Mouse (Mus musculus) bone marrow macrophage, adult 2 months (primary cell): ENCODE results near the gene Aldh3a1. TPM values are rescaled to one million over a fixed set of nuclear protein-coding genes. Genes with fewer than 3 reads are reported as not detected.
"Not testable (repeated sequence)": the region's sequence is repeated elsewhere in the genome, so short reads cannot be mapped to it uniquely, and the experiment has no call there.

Experiments
- H3K27ac ChIP-seq: 2 replicates; pipeline ENCODE4 v1.5.1; 2012; ENCODE audit warnings: low read depth, low read length; ENCODE audit not compliant: insufficient read depth
- H3K4me1 ChIP-seq: 2 replicates; pipeline ENCODE4 v1.6.1; 2012; ENCODE audit warnings: low read length; ENCODE audit not compliant: control insufficient read depth, insufficient read depth
- H3K4me3 ChIP-seq: 2 replicates; pipeline ENCODE4 v1.5.1; 2012; ENCODE audit warnings: mild to moderate bottlenecking, low read length, moderate library complexity; ENCODE audit not compliant: insufficient read depth
- CTCF ChIP-seq: IDR thresholded peaks from 2 replicates; pipeline ENCODE4 v1.5.1; 2012; ENCODE audit warnings: low read depth, mild to moderate bottlenecking, low read length, moderate library complexity
- POLR2A ChIP-seq: IDR thresholded peaks from 2 replicates; pipeline ENCODE4 v1.6.1; 2012; ENCODE audit warnings: mild to moderate bottlenecking, low read depth, low read length, borderline replicate concordance
- polyA plus RNA-seq: library from polyadenylated mRNA; stranded (reverse); fragments of >200 nt; gene quantifications from 2 replicates; pipeline ENCODE4 v1.2.4, GENCODE M21; 2012; ENCODE audit not compliant: missing spikeins, insufficient read depth, insufficient read length

Gene Aldh3a1
- polyA plus RNA-seq, 1 experiment: not detected

DNA sequence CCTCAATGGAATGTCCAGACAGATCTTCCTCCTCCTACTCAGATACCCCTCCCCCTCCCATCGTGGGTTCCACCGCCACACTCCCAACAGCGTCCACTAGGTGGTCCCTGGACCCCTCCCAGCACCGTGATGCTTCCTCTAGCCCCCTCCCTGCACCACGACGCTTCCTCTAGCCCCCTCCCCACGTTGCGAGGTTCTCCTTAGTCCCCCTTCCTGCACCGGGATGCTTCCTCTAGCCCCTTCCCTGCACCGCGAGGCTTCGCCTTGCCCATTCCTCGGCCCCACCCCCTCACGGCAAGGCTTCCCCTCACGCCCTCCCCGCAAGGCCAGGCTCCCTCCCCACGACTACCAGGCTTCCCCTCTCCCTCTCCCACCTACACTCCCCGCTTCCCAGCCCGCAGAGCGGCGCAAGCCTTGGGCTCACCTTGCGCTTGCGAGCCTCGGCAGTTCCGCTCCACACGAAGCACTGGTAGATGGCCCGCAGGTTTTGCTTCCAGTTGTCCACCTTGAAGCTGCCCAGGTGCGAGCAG, 33.0 kb upstream of the Aldh3a1 start:
- Histone ChIP-seq H3K4me3 (peak overlapping the region; percentile 97), H3K27ac (peak overlapping the region; percentile 52), H3K4me1 (peaks cover 17% of the 10 kb centered on the region)
- TF ChIP-seq CTCF (0 out of 2 replicates have a peak, but pooled peaks have one; percentile 8), POLR2A (no peak)

DNA sequence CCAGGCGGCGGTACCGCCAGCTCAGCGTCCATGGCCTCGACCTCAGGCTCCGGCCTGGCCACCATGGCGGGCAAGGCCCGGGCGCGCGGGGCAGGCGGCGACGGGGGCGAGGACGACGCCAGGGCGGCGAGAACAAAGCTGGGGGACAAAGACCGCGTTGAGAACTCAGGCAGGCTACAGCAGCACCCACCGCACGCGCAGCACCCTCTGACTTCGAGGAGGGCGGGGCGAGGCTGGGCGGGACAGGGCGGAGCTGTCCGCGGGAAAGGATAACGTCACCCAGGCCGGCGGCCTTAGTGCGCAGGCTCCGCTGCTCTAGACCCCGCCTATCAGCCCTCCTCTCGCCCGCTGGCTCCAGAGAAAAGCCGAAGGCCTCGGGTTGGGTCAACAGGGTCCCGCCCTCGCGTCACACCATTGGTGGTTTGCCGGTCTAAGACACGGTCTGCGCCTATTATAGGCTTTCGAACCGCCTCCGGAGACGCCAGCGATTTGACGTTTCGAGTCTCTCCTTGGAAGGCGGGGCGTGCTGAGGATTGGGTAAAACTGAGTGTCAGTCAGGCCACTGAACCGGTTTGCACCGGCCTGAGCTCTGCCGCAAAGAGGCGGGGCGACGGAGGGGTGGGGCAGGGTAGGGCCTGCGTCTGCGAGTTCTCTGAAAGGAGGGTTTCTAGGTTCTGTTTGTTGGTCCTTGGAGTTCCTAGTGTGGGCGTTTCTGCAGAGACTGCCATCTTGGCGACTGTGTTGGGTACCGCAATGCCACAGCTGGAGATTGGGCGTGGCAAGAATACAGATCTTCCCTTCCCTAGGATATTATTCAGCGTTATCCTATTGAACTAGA, 32.3 kb upstream of the Aldh3a1 start, which contains the start of gene Usp22:
Gene Usp22 (minus strand): TSS at position 235 of the 838 bp plus-strand sequence.
- H3K4me1 ChIP-seq: peaks cover 17% of the 10 kb centered on the region
- TF ChIP-seq POLR2A (no peak), CTCF (no peak)
- peak within 1 kb of the TSS; percentile 52 for H3K27ac ChIP-seq
- H3K4me3 ChIP-seq: peak within 1 kb of the TSS; percentile 97

DNA sequence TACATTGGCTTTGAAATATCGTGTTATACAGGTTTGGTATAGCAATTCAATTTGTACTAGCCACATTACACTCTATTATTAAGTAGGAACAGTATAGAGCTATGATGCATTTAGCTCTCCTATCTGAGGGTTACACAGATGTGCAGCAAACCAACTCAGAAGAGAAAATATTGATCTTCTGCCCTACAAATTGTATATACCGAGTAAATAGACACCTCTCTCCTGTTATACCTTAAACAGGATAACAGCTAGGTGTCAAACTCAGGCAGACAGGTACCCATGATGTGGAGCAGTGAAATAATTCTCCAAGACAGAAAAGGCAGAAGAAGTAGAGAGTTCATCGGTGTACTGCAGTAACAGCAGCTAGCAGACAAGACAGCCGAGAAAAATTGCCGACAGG, 31.6 kb upstream of the Aldh3a1 start:
- Histone ChIP-seq H3K27ac (no peak overlapping the region), H3K4me3 (no peak overlapping the region), H3K4me1 (peaks cover 17% of the 10 kb centered on the region)
- TF ChIP-seq POLR2A (no peak), CTCF (no peak)

DNA sequence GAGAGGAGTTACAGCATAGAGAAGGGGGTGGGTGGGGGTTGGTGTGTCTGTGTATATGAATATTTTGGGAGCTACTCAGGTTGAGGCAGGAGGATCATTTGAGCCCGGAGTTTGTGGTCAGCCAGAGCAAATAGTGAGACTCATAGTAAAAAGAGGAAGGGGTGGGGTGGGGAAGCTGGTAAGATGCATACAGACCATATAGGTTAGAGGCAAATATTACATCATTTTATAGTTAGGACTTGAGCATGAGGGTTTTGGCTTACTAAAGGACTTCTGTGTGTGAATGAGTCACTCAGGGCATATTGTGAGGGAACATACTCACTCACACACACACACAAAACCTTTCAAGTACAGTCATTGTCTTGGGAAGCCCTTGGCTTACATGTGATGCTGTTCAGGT, 31.0 kb upstream of the Aldh3a1 start:
- H3K4me1 ChIP-seq: peaks cover 17% of the 10 kb centered on the region
- no peak overlapping the region for H3K27ac ChIP-seq
- TF ChIP-seq CTCF (no peak), POLR2A (no peak)
- no peak overlapping the region for H3K4me3 ChIP-seq

DNA sequence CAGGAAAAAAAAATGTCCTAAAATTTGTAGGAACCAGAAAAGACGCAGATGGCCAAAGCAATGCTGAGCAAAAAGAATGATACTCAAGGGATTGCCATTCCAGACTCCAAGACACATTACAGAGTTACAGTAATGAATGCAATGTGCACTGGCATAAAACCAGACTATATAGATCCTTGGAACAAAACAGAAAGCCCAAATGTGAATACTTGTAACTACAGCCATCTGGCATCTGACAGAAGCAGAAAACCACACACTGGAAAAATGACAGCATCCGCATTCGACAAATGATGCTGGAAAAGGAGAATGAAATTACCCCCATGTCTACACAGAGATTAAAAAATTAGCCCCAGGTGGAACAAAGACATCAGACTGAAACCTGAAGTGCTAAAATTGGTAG, 27.0 kb upstream of the Aldh3a1 start:
- TF ChIP-seq POLR2A (no peak), CTCF (no peak)
- peaks cover 10% of the 10 kb centered on the region for H3K4me1 ChIP-seq
- H3K27ac ChIP-seq: no peak overlapping the region
- no peak overlapping the region for H3K4me3 ChIP-seq

DNA sequence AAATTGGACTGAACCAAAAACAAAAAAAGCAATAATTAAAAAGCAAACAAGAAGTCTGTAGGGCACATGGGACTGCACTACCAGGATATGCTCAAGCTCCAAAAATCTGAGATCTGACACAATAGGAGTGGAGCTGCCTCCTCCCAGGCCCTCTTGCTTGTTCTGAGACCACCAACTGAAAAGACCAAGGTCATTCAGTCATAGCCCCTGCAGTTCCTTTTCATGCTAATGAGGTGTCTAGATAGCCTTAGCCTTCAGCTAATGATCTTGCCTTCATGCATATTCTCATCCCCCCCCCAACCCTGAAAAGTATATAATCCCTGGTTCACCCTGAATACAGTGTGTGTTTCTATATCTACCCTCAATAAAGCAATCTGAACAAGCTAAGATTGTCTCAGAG, 25.7 kb upstream of the Aldh3a1 start:
- TF ChIP-seq CTCF: no peak
- H3K4me1 ChIP-seq: peaks cover 3% of the 10 kb centered on the region
- no peak overlapping the region for H3K4me3 ChIP-seq
- H3K27ac ChIP-seq: no peak overlapping the region

DNA sequence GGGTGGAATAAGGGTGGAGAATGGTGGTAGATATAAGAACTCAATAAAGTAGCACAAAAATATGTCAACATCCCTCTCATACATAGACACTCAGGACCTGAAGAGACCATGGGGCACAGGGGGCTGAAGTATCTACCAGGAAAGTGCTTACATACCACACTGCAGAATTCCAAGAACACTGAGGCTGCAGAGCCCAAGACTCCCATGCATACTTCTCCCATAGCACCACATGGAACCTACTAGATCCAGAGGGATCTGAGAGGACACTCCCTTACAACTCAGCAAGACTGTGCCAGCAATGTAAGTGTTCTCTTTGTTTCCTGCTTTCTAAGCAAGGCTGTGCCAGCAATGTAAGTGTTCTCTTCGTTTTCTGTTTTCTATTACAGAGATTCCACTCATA, 23.5 kb upstream of the Aldh3a1 start:
- Histone ChIP-seq H3K4me1 (no peaks in the 10 kb centered on the region), H3K27ac (no peak overlapping the region), H3K4me3 (no peak overlapping the region)
- TF ChIP-seq POLR2A (no peak), CTCF (no peak)

DNA sequence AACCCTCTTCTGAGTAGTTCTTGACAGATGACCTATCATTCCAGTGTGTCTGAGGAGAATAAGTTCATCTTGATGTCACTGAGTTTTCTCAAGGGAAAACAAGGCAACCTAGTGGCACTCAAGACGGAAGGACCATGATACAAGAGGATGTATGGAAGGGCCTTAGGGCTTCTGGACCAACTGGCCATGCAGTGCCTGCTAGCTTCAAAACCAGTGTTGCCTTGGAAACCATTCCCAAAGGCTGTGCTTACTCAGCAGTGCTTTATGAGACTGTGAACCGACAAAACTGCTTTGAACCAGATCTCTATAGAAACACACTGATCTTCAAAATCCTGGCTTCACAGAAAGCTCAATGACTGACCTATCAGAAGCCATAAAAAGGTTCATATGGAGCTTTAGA, 16.6 kb upstream of the Aldh3a1 start:
- Histone ChIP-seq H3K4me3 (no peak overlapping the region), H3K27ac (no peak overlapping the region), H3K4me1 (no peaks in the 10 kb centered on the region)
- no peak for TF ChIP-seq CTCF
- no peak for TF ChIP-seq POLR2A

DNA sequence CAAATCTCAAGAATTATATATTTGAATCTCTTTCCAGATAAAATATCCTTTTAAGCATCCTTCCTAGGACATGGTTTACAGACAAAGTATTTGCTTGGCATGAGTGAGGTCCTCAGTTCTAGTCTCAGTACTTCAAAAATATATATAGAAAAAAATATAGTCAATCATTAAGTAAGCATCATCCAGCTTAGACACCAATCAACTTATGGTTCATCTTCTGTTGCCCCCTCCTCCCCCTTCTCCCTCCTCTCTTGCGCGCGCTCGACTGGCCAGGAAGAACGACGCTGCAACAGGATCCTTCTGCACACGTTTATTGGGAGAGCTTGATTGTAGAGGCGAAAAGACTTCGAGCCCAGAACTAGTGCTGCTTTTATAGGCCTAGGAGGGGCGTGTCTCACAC, 15.2 kb upstream of the Aldh3a1 start:
- not testable (repeated sequence) for H3K4me3 ChIP-seq, H3K4me1 ChIP-seq, H3K27ac ChIP-seq

DNA sequence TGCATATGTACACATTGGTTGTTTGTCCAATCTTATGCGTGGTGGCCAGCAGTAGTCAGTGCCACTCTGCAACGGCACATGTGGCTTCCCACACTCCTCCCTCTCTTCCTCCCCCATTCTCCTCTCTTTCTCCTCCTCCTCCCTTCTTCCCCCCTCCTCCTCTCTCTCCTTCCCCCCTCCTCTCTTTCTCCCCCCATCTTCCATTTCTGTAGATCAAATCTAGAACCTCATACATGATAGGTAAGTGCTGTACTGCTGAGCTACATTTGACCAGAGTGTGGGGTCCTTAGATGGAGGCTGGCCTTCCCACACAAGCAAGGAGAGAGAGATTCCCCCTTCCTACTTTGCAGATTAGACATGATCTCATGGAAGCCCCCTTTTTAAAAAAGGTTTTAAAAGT, 14.6 kb upstream of the Aldh3a1 start:
- TF ChIP-seq POLR2A: no peak
- no peak for TF ChIP-seq CTCF
- Histone ChIP-seq H3K4me1 (no peaks in the 10 kb centered on the region), H3K4me3 (no peak overlapping the region), H3K27ac (no peak overlapping the region)
